Mouse (Mus musculus): Measurements from ENCODE around the gene Nuak1. TPM values are rescaled to one million over a fixed set of nuclear protein-coding genes. Genes with fewer than 3 reads are reported as not detected.

Gene Nuak1
- polyA plus RNA-seq, 1 experiment from 2014 or later: 1.2 TPM

- Histone ChIP-seq H3K4me1 (0 out of 2 replicates have a peak, but pooled peaks cover 2% of the 10 kb centered on the region), H3K27me3 (ENCODE audit: low read depth, poor library complexity, severe bottlenecking) (no peaks in the 10 kb centered on the region), H3K4me3 (no peak overlapping the region), H3K36me3 (no peaks in the 10 kb centered on the region), H3K27ac (no peak overlapping the region), H3K9me3 (replicated peaks) (no peaks in the 10 kb centered on the region)
- 90% methylated on average over 7 of the region's 7 CpGs for WGBS
- DNase-seq (ENCODE audit: low spot score): no peak
Observed at GRCm38 (mm10) chr10:84365166-84365865, 75.1 kb downstream of the Nuak1 start.

DNA sequence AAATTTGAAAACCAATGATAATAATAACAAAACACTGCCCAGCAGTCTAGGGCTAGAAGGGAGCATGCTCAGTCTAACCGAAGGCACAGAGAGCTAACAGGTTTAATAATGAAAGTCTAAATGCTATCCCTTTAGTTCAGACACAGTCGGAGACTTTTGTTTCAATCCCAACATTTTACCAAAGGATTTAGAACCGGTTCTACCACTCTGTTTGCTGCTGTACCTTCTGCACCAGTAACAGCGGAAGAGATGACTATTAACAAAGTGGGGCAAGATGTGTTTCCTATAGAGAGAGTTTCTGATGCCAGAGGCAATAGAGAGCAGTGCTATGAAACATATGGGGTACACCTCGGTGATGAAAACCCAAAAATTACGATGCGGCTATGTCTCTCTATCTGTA, 76.6 kb downstream of the Nuak1 start:
- no peaks in the 10 kb centered on the region for H3K9me3 ChIP-seq (replicated peaks)
- H3K4me3 ChIP-seq: no peak overlapping the region
- no peak for DNase-seq (ENCODE audit: low spot score)
- no peaks in the 10 kb centered on the region for H3K27me3 ChIP-seq (ENCODE audit: low read depth, poor library complexity, severe bottlenecking)
- 0 out of 2 replicates have a peak, but pooled peaks cover 2% of the 10 kb centered on the region for H3K4me1 ChIP-seq
- H3K36me3 ChIP-seq: no peaks in the 10 kb centered on the region
- WGBS: 91% methylated on average over 7 of the region's 7 CpGs
- no peak overlapping the region for H3K27ac ChIP-seq

DNA sequence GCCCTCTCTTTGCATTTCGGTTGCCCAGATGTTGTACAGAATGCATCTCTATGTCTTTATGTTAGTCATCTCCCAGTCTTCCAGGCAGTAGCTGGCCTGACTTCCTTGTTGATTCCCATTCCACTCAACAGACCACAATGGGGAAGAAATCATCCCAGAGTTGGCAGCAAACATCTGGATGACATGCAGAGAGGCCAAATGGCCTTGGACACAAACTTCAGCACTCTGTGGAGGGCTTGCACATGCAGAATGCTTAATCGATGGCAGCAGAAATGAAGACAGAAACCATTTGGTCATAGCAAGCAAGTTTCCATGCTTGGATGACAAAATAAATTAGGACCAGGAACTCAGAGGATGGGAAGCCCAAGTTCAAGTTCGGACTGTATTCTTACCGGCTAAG, 79.4 kb downstream of the Nuak1 start:
- Histone ChIP-seq H3K9me3 (replicated peaks) (no peaks in the 10 kb centered on the region), H3K36me3 (no peaks in the 10 kb centered on the region), H3K4me3 (no peak overlapping the region), H3K27me3 (ENCODE audit: low read depth, poor library complexity, severe bottlenecking) (no peaks in the 10 kb centered on the region), H3K4me1 (no peaks in the 10 kb centered on the region), H3K27ac (no peak overlapping the region)
- WGBS: 91% methylated on average over 4 of the region's 4 CpGs
- no peak for DNase-seq (ENCODE audit: low spot score)

DNA sequence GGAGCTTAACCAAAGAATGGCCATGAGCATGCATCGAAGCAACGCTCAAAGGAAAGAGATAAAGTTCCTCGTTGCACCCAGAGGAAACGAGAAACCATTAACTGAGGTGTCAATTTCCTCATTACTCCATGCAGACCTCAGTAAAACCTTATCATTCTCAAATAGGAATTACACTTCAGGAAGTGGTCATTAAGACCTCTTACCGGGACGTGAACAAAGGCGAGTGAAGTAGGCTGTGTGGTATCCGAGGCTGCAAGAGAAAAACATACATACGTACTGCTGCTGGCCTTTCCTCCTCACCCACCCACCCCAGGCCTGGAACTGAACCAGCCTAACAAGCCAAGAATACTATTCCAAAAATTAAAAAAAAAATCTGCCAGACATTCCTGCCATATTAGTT, 80.0 kb downstream of the Nuak1 start:
- Histone ChIP-seq H3K4me1 (no peaks in the 10 kb centered on the region), H3K9me3 (replicated peaks) (no peaks in the 10 kb centered on the region), H3K27me3 (ENCODE audit: low read depth, poor library complexity, severe bottlenecking) (no peaks in the 10 kb centered on the region), H3K27ac (no peak overlapping the region), H3K36me3 (no peaks in the 10 kb centered on the region), H3K4me3 (no peak overlapping the region)
- WGBS: 78% methylated on average over 9 of the region's 9 CpGs
- DNase-seq (ENCODE audit: low spot score): no peak

GRCm38 (mm10) chr10:84358738-84359120, 81.7 kb downstream of the Nuak1 start:
- no peaks in the 10 kb centered on the region for H3K9me3 ChIP-seq (replicated peaks)
- H3K27ac ChIP-seq: no peak overlapping the region
- H3K4me1 ChIP-seq: no peaks in the 10 kb centered on the region
- 97% methylated on average over 4 of the region's 4 CpGs for WGBS
- no peaks in the 10 kb centered on the region for H3K36me3 ChIP-seq
- no peak for DNase-seq (ENCODE audit: low spot score)
- no peak overlapping the region for H3K4me3 ChIP-seq
- no peaks in the 10 kb centered on the region for H3K27me3 ChIP-seq (ENCODE audit: low read depth, poor library complexity, severe bottlenecking)

- Histone ChIP-seq H3K9me3 (replicated peaks) (no peaks in the 10 kb centered on the region), H3K4me1 (no peaks in the 10 kb centered on the region), H3K36me3 (no peaks in the 10 kb centered on the region), H3K4me3 (no peak overlapping the region), H3K27me3 (ENCODE audit: low read depth, poor library complexity, severe bottlenecking) (no peaks in the 10 kb centered on the region), H3K27ac (no peak overlapping the region)
- WGBS: 79% methylated on average over 4 of the region's 4 CpGs
- no peak for DNase-seq (ENCODE audit: low spot score)
Observed at GRCm38 (mm10) chr10:84357997-84358737, 82.2 kb downstream of the Nuak1 start.

GRCm38 (mm10) chr10:84357593-84357992, 82.8 kb downstream of the Nuak1 start:
- no peak overlapping the region for H3K4me3 ChIP-seq
- no peak overlapping the region for H3K27ac ChIP-seq
- no peak for DNase-seq (ENCODE audit: low spot score)
- no peaks in the 10 kb centered on the region for H3K9me3 ChIP-seq (replicated peaks)
- 81% methylated on average over 4 of the region's 4 CpGs for WGBS
- no peaks in the 10 kb centered on the region for H3K4me1 ChIP-seq
- H3K27me3 ChIP-seq (ENCODE audit: low read depth, poor library complexity, severe bottlenecking): no peaks in the 10 kb centered on the region
- H3K36me3 ChIP-seq: no peaks in the 10 kb centered on the region

GRCm38 (mm10) chr10:84354323-84354722, 86.1 kb downstream of the Nuak1 start:
- H3K9me3 ChIP-seq (replicated peaks): no peaks in the 10 kb centered on the region
- no peak overlapping the region for H3K4me3 ChIP-seq
- no peaks in the 10 kb centered on the region for H3K4me1 ChIP-seq
- H3K27me3 ChIP-seq (ENCODE audit: low read depth, poor library complexity, severe bottlenecking): no peaks in the 10 kb centered on the region
- H3K36me3 ChIP-seq: no peaks in the 10 kb centered on the region
- no peak for DNase-seq (ENCODE audit: low spot score)
- no peak overlapping the region for H3K27ac ChIP-seq
- WGBS: 82% methylated on average over 6 of the region's 6 CpGs

GRCm38 (mm10) chr10:84345730-84346129, 94.7 kb downstream of the Nuak1 start:
- Histone ChIP-seq H3K27me3 (ENCODE audit: low read depth, poor library complexity, severe bottlenecking) (no peaks in the 10 kb centered on the region), H3K27ac (no peak overlapping the region), H3K36me3 (no peaks in the 10 kb centered on the region), H3K4me3 (no peak overlapping the region), H3K4me1 (no peaks in the 10 kb centered on the region; the same call in 1 of the 2 replicates), H3K9me3 (replicated peaks) (no peaks in the 10 kb centered on the region)
- DNase-seq (ENCODE audit: low spot score): no peak
- WGBS: 73% methylated on average over 5 of the region's 5 CpGs

DNA sequence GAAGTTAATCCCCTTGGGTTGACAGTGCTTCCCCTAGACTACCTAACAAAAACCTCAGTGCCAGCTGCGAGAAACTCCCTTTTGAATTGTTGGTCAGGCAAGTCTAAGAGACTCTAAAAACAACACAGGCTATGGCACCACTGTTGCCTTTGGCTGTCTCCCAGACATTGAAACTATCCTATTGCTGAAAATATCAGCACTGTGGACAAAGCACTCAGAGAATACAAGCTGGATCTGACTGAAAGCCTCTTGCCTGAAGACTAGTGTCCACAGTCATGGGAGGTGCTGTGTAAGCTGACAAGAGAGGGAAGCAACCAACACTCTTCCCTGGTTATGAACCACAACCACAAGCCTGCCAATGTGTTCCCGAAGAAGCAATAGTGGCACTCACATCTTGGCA, 96.9 kb downstream of the Nuak1 start:
- DNase-seq (ENCODE audit: low spot score): no peak
- Histone ChIP-seq H3K4me3 (no peak overlapping the region), H3K27me3 (ENCODE audit: low read depth, poor library complexity, severe bottlenecking) (no peaks in the 10 kb centered on the region), H3K9me3 (replicated peaks) (no peaks in the 10 kb centered on the region), H3K27ac (no peak overlapping the region), H3K4me1 (no peaks in the 10 kb centered on the region; the same call in 1 of the 2 replicates), H3K36me3 (no peaks in the 10 kb centered on the region)
- 96% methylated on average over 2 of the region's 2 CpGs for WGBS

DNA sequence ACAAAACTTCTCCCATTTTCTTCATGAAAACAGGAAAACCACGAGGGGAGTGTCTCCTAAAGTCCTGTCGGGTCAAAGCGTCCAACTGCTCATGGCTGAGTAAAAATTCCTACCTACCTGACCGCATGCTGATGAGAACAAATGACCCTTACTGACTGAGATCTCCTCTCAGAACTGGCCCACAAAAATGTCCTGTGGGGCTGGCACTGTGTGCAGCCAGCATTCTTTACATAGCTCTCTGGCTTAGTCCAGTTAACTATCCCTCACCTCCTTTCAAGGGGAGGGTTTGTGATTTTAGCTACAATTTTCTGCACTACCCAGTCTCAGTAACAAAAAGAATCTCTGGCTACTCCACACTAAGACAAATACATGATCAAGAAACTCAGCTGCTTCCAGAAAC, 100.9 kb downstream of the Nuak1 start:
- no peak for DNase-seq (ENCODE audit: low spot score)
- no peaks in the 10 kb centered on the region for H3K36me3 ChIP-seq
- 93% methylated on average over 4 of the region's 4 CpGs for WGBS
- H3K27me3 ChIP-seq (ENCODE audit: low read depth, poor library complexity, severe bottlenecking): no peaks in the 10 kb centered on the region
- H3K4me3 ChIP-seq: no peak overlapping the region
- H3K4me1 ChIP-seq: no peaks in the 10 kb centered on the region
- no peak overlapping the region for H3K27ac ChIP-seq
- no peaks in the 10 kb centered on the region for H3K9me3 ChIP-seq (replicated peaks)

- no peaks in the 10 kb centered on the region for H3K27me3 ChIP-seq (ENCODE audit: low read depth, poor library complexity, severe bottlenecking)
- no peak for DNase-seq (ENCODE audit: low spot score)
- no peak overlapping the region for H3K27ac ChIP-seq
- 93% methylated on average over 3 of the region's 3 CpGs for WGBS
- H3K9me3 ChIP-seq (replicated peaks): no peaks in the 10 kb centered on the region
- H3K4me1 ChIP-seq: no peaks in the 10 kb centered on the region
- no peak overlapping the region for H3K4me3 ChIP-seq
- H3K36me3 ChIP-seq: no peaks in the 10 kb centered on the region
Observed at GRCm38 (mm10) chr10:84338752-84339151, 101.6 kb downstream of the Nuak1 start.

DNA sequence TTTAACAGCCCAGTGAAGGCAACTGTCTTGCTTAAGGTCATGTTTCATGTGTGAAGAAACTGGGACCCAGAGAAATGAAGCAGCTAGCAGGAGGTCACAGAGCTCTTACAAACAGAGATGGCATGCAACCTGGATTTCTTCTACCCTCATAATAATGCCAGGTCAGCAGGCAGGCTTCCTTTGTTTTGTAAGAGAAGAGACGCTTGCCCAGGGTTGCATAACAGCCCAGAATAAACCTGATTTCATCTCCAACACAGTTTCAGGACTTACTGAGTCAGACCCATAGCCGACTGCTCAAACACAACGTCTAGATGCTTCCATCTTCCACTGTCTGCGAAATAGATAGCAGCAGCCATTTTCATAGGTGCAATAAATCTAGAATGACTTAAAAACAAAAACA, 105.0 kb downstream of the Nuak1 start:
- Histone ChIP-seq H3K27ac (no peak overlapping the region), H3K4me1 (0 out of 2 replicates have a peak, but pooled peaks cover 3% of the 10 kb centered on the region), H3K9me3 (replicated peaks) (no peaks in the 10 kb centered on the region), H3K27me3 (ENCODE audit: low read depth, poor library complexity, severe bottlenecking) (no peaks in the 10 kb centered on the region), H3K4me3 (no peak overlapping the region), H3K36me3 (no peaks in the 10 kb centered on the region)
- WGBS: 82% methylated on average over 4 of the region's 4 CpGs
- no peak for DNase-seq (ENCODE audit: low spot score)
